Mouse (Mus musculus): ENCODE results near the gene Ablim2. TPM values are rescaled to one million over a fixed set of nuclear protein-coding genes. Genes with fewer than 3 reads are reported as not detected.

Gene Ablim2
- polyA plus RNA-seq, 1 experiment: 113 TPM

- DNase-seq (ENCODE audit: extremely low spot score in 1 of 2, low spot score in 1 of 2): no peak
These were observed 115.7 kb downstream of the Ablim2 start for GRCm38 (mm10) chr5:35873382-35873781.

GRCm38 (mm10) chr5:35876236-35876635 is 118.6 kb downstream of the Ablim2 start:
- DNase-seq (ENCODE audit: extremely low spot score in 1 of 2, low spot score in 1 of 2): no peak

GRCm38 (mm10) chr5:35879199-35879598 is 121.5 kb downstream of the Ablim2 start:
- DNase-seq (ENCODE audit: extremely low spot score in 1 of 2, low spot score in 1 of 2): peak; percentile 75 to 83

GRCm38 (mm10) chr5:35882391-35882790 is 124.7 kb downstream of the Ablim2 start:
- DNase-seq (ENCODE audit: extremely low spot score in 1 of 2, low spot score in 1 of 2): no peak

GRCm38 (mm10) chr5:35884262-35884661 is 126.6 kb downstream of the Ablim2 start:
- peak in 1 of 2 experiments; percentile 67 for DNase-seq (ENCODE audit: extremely low spot score in 1 of 2, low spot score in 1 of 2)

- DNase-seq (ENCODE audit: extremely low spot score in 1 of 2, low spot score in 1 of 2): no peak
These were observed 127.0 kb downstream of the Ablim2 start for GRCm38 (mm10) chr5:35884689-35885088.

- peak in 1 of 2 experiments; percentile 44 for DNase-seq (ENCODE audit: extremely low spot score in 1 of 2, low spot score in 1 of 2)
These were observed 131.3 kb downstream of the Ablim2 start for GRCm38 (mm10) chr5:35888959-35889358.

- DNase-seq (ENCODE audit: extremely low spot score in 1 of 2, low spot score in 1 of 2): no peak
These were observed 132.0 kb downstream of the Ablim2 start for GRCm38 (mm10) chr5:35889641-35890040.

- DNase-seq (ENCODE audit: extremely low spot score in 1 of 2, low spot score in 1 of 2): no peak
These were observed 133.5 kb downstream of the Ablim2 start for GRCm38 (mm10) chr5:35890985-35891730.

- DNase-seq (ENCODE audit: extremely low spot score in 1 of 2, low spot score in 1 of 2): no peak
These were observed 134.7 kb downstream of the Ablim2 start for GRCm38 (mm10) chr5:35892363-35892762.

GRCm38 (mm10) chr5:35893093-35893804 is 135.6 kb downstream of the Ablim2 start, which contains the start of gene Afap1:
TSS of gene Afap1 (plus strand) at chr5:35893319.
- peak; percentile 96 to 99 for DNase-seq (ENCODE audit: extremely low spot score in 1 of 2, low spot score in 1 of 2)

GRCm38 (mm10) chr5:35893805-35894260 is 136.2 kb downstream of the Ablim2 start:
- DNase-seq (ENCODE audit: extremely low spot score in 1 of 2, low spot score in 1 of 2): peak in 1 of 2 experiments; percentile 55

GRCm38 (mm10) chr5:35894295-35895047 is 136.8 kb downstream of the Ablim2 start:
- no peak for DNase-seq (ENCODE audit: extremely low spot score in 1 of 2, low spot score in 1 of 2)

- DNase-seq (ENCODE audit: extremely low spot score in 1 of 2, low spot score in 1 of 2): no peak
These were observed 138.2 kb downstream of the Ablim2 start for GRCm38 (mm10) chr5:35895926-35896325.

- DNase-seq (ENCODE audit: extremely low spot score in 1 of 2, low spot score in 1 of 2): no peak
These were observed 138.9 kb downstream of the Ablim2 start for GRCm38 (mm10) chr5:35896556-35896955.

- no peak for DNase-seq (ENCODE audit: extremely low spot score in 1 of 2, low spot score in 1 of 2)
These were observed 139.5 kb downstream of the Ablim2 start for GRCm38 (mm10) chr5:35897147-35897546.

GRCm38 (mm10) chr5:35898114-35898513 is 140.4 kb downstream of the Ablim2 start:
- DNase-seq (ENCODE audit: extremely low spot score in 1 of 2, low spot score in 1 of 2): no peak

- no peak for DNase-seq (ENCODE audit: extremely low spot score in 1 of 2, low spot score in 1 of 2)
These were observed 141.3 kb downstream of the Ablim2 start for GRCm38 (mm10) chr5:35898994-35899393.

GRCm38 (mm10) chr5:35900401-35901225 is 142.9 kb downstream of the Ablim2 start:
- no peak for DNase-seq (ENCODE audit: extremely low spot score in 1 of 2, low spot score in 1 of 2)

- no peak for DNase-seq (ENCODE audit: extremely low spot score in 1 of 2, low spot score in 1 of 2)
These were observed 143.6 kb downstream of the Ablim2 start for GRCm38 (mm10) chr5:35901226-35901809.

All from frontal cortex, adult 2 months (tissue).